Mouse (Mus musculus): Measurements from ENCODE around the gene Sgms2.

The Sgms2 gene

GRCm38 (mm10) chr3:131485388-131485787, 5.8 kb downstream of the Sgms2 start:
- peak; percentile 57 for DNase-seq

GRCm38 (mm10) chr3:131483650-131484049, 7.6 kb downstream of the Sgms2 start:
- DNase-seq, result peak; percentile 79

- DNase-seq, result peak; percentile 76
These were observed 9.1 kb downstream of the Sgms2 start for GRCm38 (mm10) chr3:131481976-131482712.

GRCm38 (mm10) chr3:131480659-131481058, 10.6 kb downstream of the Sgms2 start:
- DNase-seq, result peak; percentile 36

- no peak for DNase-seq
These were observed 11.8 kb downstream of the Sgms2 start for GRCm38 (mm10) chr3:131479415-131479814.

GRCm38 (mm10) chr3:131476002-131476401, 15.2 kb downstream of the Sgms2 start:
- DNase-seq, result peak; percentile 82

- DNase-seq, result peak; percentile 82
These were observed 16.7 kb downstream of the Sgms2 start for GRCm38 (mm10) chr3:131474526-131474925.

- DNase-seq, result no peak
These were observed 17.7 kb downstream of the Sgms2 start for GRCm38 (mm10) chr3:131473496-131473895.

- DNase-seq, result no peak
These were observed 19.4 kb downstream of the Sgms2 start for GRCm38 (mm10) chr3:131471836-131472235.

GRCm38 (mm10) chr3:131471435-131471834, 19.8 kb downstream of the Sgms2 start:
- DNase-seq, result peak; percentile 80

GRCm38 (mm10) chr3:131470837-131471236, 20.4 kb downstream of the Sgms2 start:
- DNase-seq, result peak; percentile 93

- DNase-seq, result peak; percentile 84
These were observed 21.6 kb downstream of the Sgms2 start for GRCm38 (mm10) chr3:131469636-131470035.

- DNase-seq, result peak; percentile 76
These were observed 24.8 kb downstream of the Sgms2 start for GRCm38 (mm10) chr3:131466371-131466770.

GRCm38 (mm10) chr3:131465536-131466260, 25.5 kb downstream of the Sgms2 start:
- DNase-seq, result peak; percentile 85

- no peak for DNase-seq
These were observed 118.2 kb downstream of the Sgms2 start for GRCm38 (mm10) chr3:131372996-131373395.

- DNase-seq, result no peak
These were observed 122.5 kb downstream of the Sgms2 start for GRCm38 (mm10) chr3:131368678-131369077.

GRCm38 (mm10) chr3:131367452-131367851, 123.8 kb downstream of the Sgms2 start:
- no peak for DNase-seq

- peak; percentile 94 for DNase-seq
These were observed 126.4 kb downstream of the Sgms2 start for GRCm38 (mm10) chr3:131364632-131365446.

GRCm38 (mm10) chr3:131364194-131364593, 127.0 kb downstream of the Sgms2 start:
- no peak for DNase-seq

- DNase-seq, result no peak
These were observed 127.6 kb downstream of the Sgms2 start for GRCm38 (mm10) chr3:131363602-131364001.

- DNase-seq, result no peak
These were observed 129.3 kb downstream of the Sgms2 start for GRCm38 (mm10) chr3:131361960-131362359.

GRCm38 (mm10) chr3:131359011-131359410, 132.2 kb downstream of the Sgms2 start:
- no peak for DNase-seq

- DNase-seq, result no peak
These were observed 133.0 kb downstream of the Sgms2 start for GRCm38 (mm10) chr3:131358205-131358604.
